Mouse (Mus musculus) adrenal gland, postnatal 0 days (tissue): ENCODE results near the gene Cep19. TPM values are rescaled to one million over a fixed set of nuclear protein-coding genes. Genes with fewer than 3 reads are reported as not detected.

Experiments used
- polyA plus RNA-seq: library from polyadenylated mRNA; unstranded; fragments of >200 nt; fragmentation: Nextera tagmentation; extraction: Ambion mirVana; gene quantifications from 2 replicates; pipeline ENCODE4 v1.2.1, GENCODE M21; 2015

The Cep19 gene
- polyA plus RNA-seq = 23.5 and 34.4 TPM in 2 replicates

DNA sequence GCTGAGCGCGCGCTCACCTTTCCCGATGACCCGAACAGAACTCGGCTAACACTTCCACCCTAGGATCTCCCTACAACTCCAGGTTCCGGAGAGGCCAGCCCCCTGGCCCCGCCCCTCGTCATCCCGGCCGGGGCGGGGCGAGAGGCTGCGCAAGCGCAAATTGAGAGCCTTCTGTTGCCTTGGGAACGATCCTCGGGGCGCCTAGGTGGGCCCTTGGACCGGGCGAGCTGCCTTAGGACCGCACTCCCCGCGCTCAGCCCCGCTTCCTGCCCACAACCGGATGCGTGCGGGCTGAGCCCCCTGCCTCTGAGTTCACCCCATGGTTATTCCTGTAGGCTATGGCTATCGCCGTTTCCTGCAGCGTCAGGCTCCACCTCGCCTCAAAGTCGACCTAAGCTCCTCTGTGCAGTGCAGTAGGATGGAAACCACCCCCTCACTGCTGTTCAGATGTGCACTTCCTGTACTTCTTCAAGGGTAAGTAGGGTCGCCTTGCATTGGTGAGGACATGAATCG lies at the start of gene Cep19, which contains the start of gene Pigx:
TSS of gene Cep19 (plus strand) at position 163 of the 513 bp plus-strand sequence.
TSS of gene Pigx (minus strand) at position 103 of the 513 bp plus-strand sequence.

DNA sequence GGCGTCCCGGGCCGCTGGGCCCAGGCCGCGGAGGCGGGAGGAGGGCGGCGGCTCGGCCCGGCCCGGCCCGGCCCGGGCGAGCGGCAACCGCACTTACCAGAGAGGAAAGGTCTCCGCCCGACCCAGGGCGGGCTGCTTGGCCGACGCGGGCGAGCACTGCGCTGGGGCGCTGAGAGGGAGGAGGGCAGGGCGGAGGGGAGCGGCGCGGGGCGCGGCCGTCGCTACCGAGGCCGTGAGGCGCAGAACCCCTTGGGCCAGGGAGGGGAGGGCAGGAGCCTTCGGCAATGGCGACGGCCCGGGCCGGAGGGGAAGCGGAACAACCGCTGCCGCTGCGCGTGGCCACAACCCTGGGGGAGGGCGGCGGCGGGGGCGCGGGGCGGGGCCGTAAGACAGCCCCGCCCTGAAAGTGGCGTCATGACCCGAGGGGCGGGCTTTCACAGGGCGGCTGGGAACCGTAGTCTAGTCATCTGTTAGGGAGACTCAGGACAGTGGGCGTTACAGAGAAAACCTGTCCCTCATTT lies 20.5 kb upstream of the Cep19 start, which contains the start of gene Pak2:
TSS of gene Pak2 (minus strand) at position 352 of the 521 bp plus-strand sequence.

Other genes starting within 250 kb of the Cep19 start
- gene Meltf, start 221.0 kb upstream of the Cep19 start, polyA plus RNA-seq = 0.11 and 1.4 TPM in 2 replicates
- 0.58 and 0.68 TPM in 2 replicates for gene Pigz, start 165.9 kb upstream of the Cep19 start, polyA plus RNA-seq
- gene 0610012G03Rik, start 151.3 kb upstream of the Cep19 start, polyA plus RNA-seq = 101 and 102 TPM in 2 replicates
- 66.3 and 74.1 TPM in 2 replicates for gene Ncbp2, start 151.3 kb upstream of the Cep19 start, polyA plus RNA-seq
- 5.7 and 7.3 TPM in 2 replicates for gene Senp5, start 96.5 kb upstream of the Cep19 start, polyA plus RNA-seq
- gene Pak2, start 20.5 kb upstream of the Cep19 start, polyA plus RNA-seq = 17.1 and 22.1 TPM in 2 replicates
- gene Pigx, start 60 bp upstream of the Cep19 start, polyA plus RNA-seq = 88.6 and 126 TPM in 2 replicates
- 10.7 and 17.3 TPM in 2 replicates for gene Nrros, start 65.8 kb downstream of the Cep19 start, polyA plus RNA-seq
- gene Bex6, start 80.0 kb downstream of the Cep19 start, polyA plus RNA-seq = not detected in 2 replicates
- 8.3 and 9.9 TPM in 2 replicates for gene Fbxo45, start 147.4 kb downstream of the Cep19 start, polyA plus RNA-seq
- gene Wdr53, start 147.4 kb downstream of the Cep19 start, polyA plus RNA-seq = 17.3 and 26.3 TPM in 2 replicates
- gene Smco1, start 171.7 kb downstream of the Cep19 start, polyA plus RNA-seq = not detected in 2 replicates
- gene Rnf168, start 177.7 kb downstream of the Cep19 start, polyA plus RNA-seq = 13.7 and 21.8 TPM in 2 replicates
- 11.0 and 16.7 TPM in 2 replicates for gene Ubxn7, start 232.5 kb downstream of the Cep19 start, polyA plus RNA-seq